Mouse (Mus musculus) megakaryocyte, embryonic 14.5 days (primary cell): ENCODE data around the gene Serpinb9b.

Source experiments
- FLI1 ChIP-seq: IDR thresholded peaks from 2 replicates; pipeline ENCODE4 v1.6.1; 2012; ENCODE audit warnings: low read length, inconsistent platforms, mixed read lengths
- GATA1 ChIP-seq: IDR thresholded peaks from 3 replicates; pipeline ENCODE4 v1.6.1; 2012; ENCODE audit warnings: mixed read lengths, low read length, inconsistent platforms, borderline replicate concordance

- TF ChIP-seq FLI1 (no peak), GATA1 (no peak)
Observed at GRCm38 (mm10) chr13:33028146-33028545, 930 bp downstream of the Serpinb9b start.
